Mouse (Mus musculus) heart, embryonic 16.5 days (tissue): ENCODE results near the gene Olfr1055. TPM values are rescaled to one million over a fixed set of nuclear protein-coding genes. Genes with fewer than 3 reads are reported as not detected.

Experiments used
- polyA plus RNA-seq: library from polyadenylated mRNA; unstranded; fragments of >200 nt; fragmentation: Nextera tagmentation; extraction: Ambion mirVana; gene quantifications from 2 replicates; pipeline ENCODE4 v1.2.1, GENCODE M21; 2015

Gene Olfr1055
- polyA plus RNA-seq, 1 experiment from 2014 or later = not detected

Other genes starting within 250 kb of the Olfr1055 start
- not detected in 2 replicates for gene Olfr1039, start 214.4 kb downstream of the Olfr1055 start, polyA plus RNA-seq
- not detected in 2 replicates for gene Olfr1040, start 203.6 kb downstream of the Olfr1055 start, polyA plus RNA-seq
- gene Olfr1042, start 188.4 kb downstream of the Olfr1055 start, polyA plus RNA-seq = not detected in 2 replicates
- gene Olfr1043, start 182.8 kb downstream of the Olfr1055 start, polyA plus RNA-seq = not detected in 2 replicates
- gene Olfr1044, start 172.5 kb downstream of the Olfr1055 start, polyA plus RNA-seq = not detected in 2 replicates
- not detected in 2 replicates for gene Olfr52, start 164.6 kb downstream of the Olfr1055 start, polyA plus RNA-seq
- gene Olfr1045, start 147.3 kb downstream of the Olfr1055 start, polyA plus RNA-seq = not detected in 2 replicates
- gene Olfr1046, start 131.0 kb downstream of the Olfr1055 start, polyA plus RNA-seq = not detected in 2 replicates
- gene Olfr1047, start 118.9 kb downstream of the Olfr1055 start, polyA plus RNA-seq = not detected in 2 replicates
- not detected in 2 replicates for gene Olfr1048, start 110.0 kb downstream of the Olfr1055 start, polyA plus RNA-seq
- gene Olfr1049, start 92.0 kb downstream of the Olfr1055 start, polyA plus RNA-seq = not detected in 2 replicates
- not detected in 2 replicates for gene Olfr1051, start 71.2 kb downstream of the Olfr1055 start, polyA plus RNA-seq
- gene Olfr1052, start 57.8 kb downstream of the Olfr1055 start, polyA plus RNA-seq = not detected in 2 replicates
- not detected in 2 replicates for gene Olfr1053, start 35.0 kb downstream of the Olfr1055 start, polyA plus RNA-seq
- gene Olfr1054, start 14.9 kb downstream of the Olfr1055 start, polyA plus RNA-seq = not detected in 2 replicates
- gene Olfr1056, start 12.2 kb upstream of the Olfr1055 start, polyA plus RNA-seq = not detected in 2 replicates
- gene Olfr1057, start 28.1 kb upstream of the Olfr1055 start, polyA plus RNA-seq = not detected in 2 replicates
- not detected in 2 replicates for gene Olfr1058, start 38.3 kb upstream of the Olfr1055 start, polyA plus RNA-seq
- gene Olfr1061, start 63.8 kb upstream of the Olfr1055 start, polyA plus RNA-seq = not detected in 2 replicates
- gene Olfr1062, start 76.5 kb upstream of the Olfr1055 start, polyA plus RNA-seq = not detected in 2 replicates
- not detected in 2 replicates for gene Olfr1065, start 100.3 kb upstream of the Olfr1055 start, polyA plus RNA-seq
- not detected in 2 replicates for gene Olfr1066, start 106.0 kb upstream of the Olfr1055 start, polyA plus RNA-seq
- not detected in 2 replicates for gene Olfr228, start 137.1 kb upstream of the Olfr1055 start, polyA plus RNA-seq
- gene Olfr1076, start 158.2 kb upstream of the Olfr1055 start, polyA plus RNA-seq = not detected in 2 replicates
- gene Olfr1079, start 192.2 kb upstream of the Olfr1055 start, polyA plus RNA-seq = not detected in 2 replicates
- not detected in 2 replicates for gene Olfr1080, start 208.0 kb upstream of the Olfr1055 start, polyA plus RNA-seq
- not detected in 2 replicates for gene Olfr1082, start 248.7 kb upstream of the Olfr1055 start, polyA plus RNA-seq